Mouse (Mus musculus) stomach, embryonic 14.5 days (tissue): Measurements from ENCODE around the gene Hps3. TPM values are rescaled to one million over a fixed set of nuclear protein-coding genes. Genes with fewer than 3 reads are reported as not detected.
"Not testable (repeated sequence)": the region's sequence is repeated elsewhere in the genome, so short reads cannot be mapped to it uniquely, and the experiment has no call there.

ENCODE experiments used
- ATAC-seq: fragments of 200-750 bp; cut with Nextera tagmentation; 2 replicates; pipeline ENCODE4 v1.8.0; 2017; ENCODE audit warnings: low read depth, moderate TSS enrichment; ENCODE audit not compliant: insufficient number of reproducible peaks, insufficient read depth, low FRiP score
- H3K27ac ChIP-seq: fragments of 300-500 bp; sonication (generic); 2 replicates; pipeline ENCODE4 v1.5.1; 2014; ENCODE audit warnings: mild to moderate bottlenecking, low read length, moderate library complexity, mixed read lengths
- H3K27me3 ChIP-seq: fragments of 300-500 bp; sonication (generic); 2 replicates; pipeline ENCODE4 v1.6.1; 2014; ENCODE audit warnings: low read length, control low read depth, mixed read lengths; ENCODE audit not compliant: control insufficient read depth, insufficient read depth
- H3K36me3 ChIP-seq: fragments of 300-500 bp; sonication (generic); 2 replicates; pipeline ENCODE4 v1.6.1; 2014; ENCODE audit warnings: mild to moderate bottlenecking, control low read depth, low read length, moderate library complexity, mixed read lengths; ENCODE audit not compliant: control insufficient read depth, insufficient read depth
- H3K4me1 ChIP-seq: fragments of 300-500 bp; sonication (generic); 2 replicates; pipeline ENCODE4 v1.6.1; 2014; ENCODE audit warnings: low read length, control low read depth, mixed read lengths; ENCODE audit not compliant: control insufficient read depth, insufficient read depth
- H3K4me2 ChIP-seq: fragments of 300-500 bp; sonication (generic); replicated peaks from 2 replicates; pipeline ENCODE4 v1.6.1; 2014; ENCODE audit warnings: low read depth, low read length, control low read depth
- H3K4me3 ChIP-seq: fragments of 300-500 bp; sonication (generic); 2 replicates; pipeline ENCODE4 v1.5.1; 2014; ENCODE audit warnings: low read depth, low read length, control low read depth
- H3K9ac ChIP-seq: fragments of 300-500 bp; sonication (generic); replicated peaks from 2 replicates; pipeline ENCODE4 v1.6.1; 2014; ENCODE audit warnings: low read depth, mild to moderate bottlenecking, control low read depth, low read length, moderate library complexity, mixed read lengths
- H3K9me3 ChIP-seq: fragments of 300-500 bp; sonication (generic); 2 replicates; pipeline ENCODE4 v1.6.1; 2016; ENCODE audit warnings: low read depth, low read length, control low read depth; ENCODE audit not compliant: control insufficient read depth
- WGBS: fragments of 180-500 bp; shearing (Covaris S2); extraction: QIAGEN DNeasy Blood & Tissue Kit; methylation state at CpG from one replicate; pipeline ENCODE4 v1.1.7; 2014; 5-methylcytosine and 5-hydroxymethylcytosine counted together
- polyA plus RNA-seq: library from polyadenylated mRNA; unstranded; fragments of >200 nt; fragmentation: Nextera tagmentation; extraction: Ambion mirVana; gene quantifications from 2 replicates; pipeline ENCODE4 v1.2.1, GENCODE M21; 2014

Gene Hps3
- polyA plus RNA-seq, 1 experiment from 2014 or later: 11.6 TPM

DNA sequence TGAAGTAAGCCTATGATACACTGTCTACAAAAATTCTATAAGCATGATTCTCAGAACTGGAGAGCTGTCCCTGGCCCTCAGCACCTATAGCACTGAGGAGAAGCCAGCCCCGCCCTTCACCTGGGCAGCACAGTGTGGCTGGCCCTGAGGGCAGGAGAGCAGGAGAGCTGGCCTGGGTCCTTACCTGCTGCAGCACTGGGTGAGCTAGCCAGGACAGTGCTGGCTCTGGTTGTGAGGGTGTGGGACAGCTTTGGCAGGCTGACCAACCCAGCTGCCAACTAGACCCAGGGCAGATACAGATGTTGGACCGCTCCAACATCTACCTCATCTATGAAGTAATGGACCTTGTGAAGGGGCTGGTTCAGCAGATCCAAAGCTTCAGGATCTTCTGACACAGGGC lies 20.7 kb downstream of the Hps3 start:
- Histone ChIP-seq H3K9me3 (no peaks in the 10 kb centered on the region), H3K4me1 (no peaks in the 10 kb centered on the region), H3K4me2 (no peak overlapping the region), H3K27me3 (no peaks in the 10 kb centered on the region), H3K4me3 (no peak overlapping the region), H3K27ac (no peak overlapping the region), H3K36me3 (peaks cover 13% of the 10 kb centered on the region; the same call in 1 of the 2 replicates), H3K9ac (no peak overlapping the region)
- WGBS: 95% methylated on average over 2 of the region's 2 CpGs
- no peak; the same call in 1 of the 2 replicates for ATAC-seq

DNA sequence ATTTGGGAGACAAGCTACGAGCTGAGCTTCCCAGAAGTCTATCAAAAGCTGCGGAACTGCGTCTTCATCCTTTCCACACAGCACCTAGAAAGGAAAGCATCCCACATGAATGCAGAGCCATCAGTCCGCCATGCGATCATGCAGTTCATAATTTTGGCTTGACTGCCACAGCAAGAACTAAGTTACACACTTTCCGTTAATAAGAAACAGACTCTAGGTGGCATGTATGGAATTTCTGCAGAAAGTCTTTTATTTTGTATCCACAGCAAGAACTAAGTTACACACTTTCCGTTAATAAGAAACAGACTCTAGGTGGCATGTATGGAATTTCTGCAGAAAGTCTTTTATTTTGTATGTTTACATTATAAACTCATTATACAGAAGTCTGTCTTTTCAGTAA lies 24.2 kb downstream of the Hps3 start:
- H3K4me1 ChIP-seq, H3K9me3 ChIP-seq, H3K27me3 ChIP-seq, H3K4me3 ChIP-seq, ATAC-seq, H3K4me2 ChIP-seq, H3K9ac ChIP-seq, H3K27ac ChIP-seq: not testable (repeated sequence)
- WGBS: 67% methylated on average over 7 of the region's 7 CpGs
- H3K36me3 ChIP-seq: 0 out of 2 replicates have a peak, but pooled peaks cover 10% of the 10 kb centered on the region

GRCm38 (mm10) chr3:20010464-20010863 lies 24.7 kb downstream of the Hps3 start:
- 86% methylated on average over 9 of the region's 9 CpGs for WGBS
- Histone ChIP-seq H3K9ac (no peak overlapping the region), H3K4me3 (no peak overlapping the region), H3K4me2 (no peak overlapping the region), H3K27me3 (no peaks in the 10 kb centered on the region), H3K27ac (no peak overlapping the region), H3K36me3 (0 out of 2 replicates have a peak, but pooled peaks cover 10% of the 10 kb centered on the region), H3K9me3 (no peaks in the 10 kb centered on the region), H3K4me1 (no peaks in the 10 kb centered on the region)
- ATAC-seq: no peak

DNA sequence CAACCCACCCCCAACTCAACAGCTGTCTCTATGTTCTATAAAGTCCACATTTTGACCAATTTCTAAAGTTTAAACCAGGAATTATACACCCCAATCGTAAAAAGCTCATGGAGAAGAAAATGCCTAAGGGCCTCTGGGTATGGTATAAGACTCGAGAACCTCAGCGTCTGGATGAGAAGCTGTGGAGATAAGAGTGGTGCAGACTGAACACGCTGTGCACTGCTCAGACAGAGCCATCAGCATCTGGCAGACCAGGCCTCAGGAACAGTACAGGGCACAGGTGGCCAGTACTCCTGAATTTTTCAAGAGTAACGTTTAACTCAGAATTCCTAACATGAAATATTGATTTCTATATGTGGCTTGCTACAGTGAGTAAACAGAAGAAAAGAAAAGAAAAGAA lies 27.4 kb downstream of the Hps3 start:
- ATAC-seq: no peak
- Histone ChIP-seq H3K4me1 (no peaks in the 10 kb centered on the region), H3K9ac (no peak overlapping the region), H3K9me3 (no peaks in the 10 kb centered on the region), H3K36me3 (0 out of 2 replicates have a peak, but pooled peaks cover 2% of the 10 kb centered on the region), H3K4me3 (no peak overlapping the region), H3K4me2 (no peak overlapping the region), H3K27me3 (no peaks in the 10 kb centered on the region), H3K27ac (no peak overlapping the region)
- WGBS: 77% methylated on average over 5 of the region's 5 CpGs

GRCm38 (mm10) chr3:20007275-20007674 lies 27.8 kb downstream of the Hps3 start:
- H3K4me3 ChIP-seq: no peak overlapping the region
- H3K27me3 ChIP-seq: no peaks in the 10 kb centered on the region
- no peak overlapping the region for H3K4me2 ChIP-seq
- no peak for ATAC-seq
- H3K36me3 ChIP-seq: 0 out of 2 replicates have a peak, but pooled peaks cover 2% of the 10 kb centered on the region
- 88% methylated on average over 4 of the region's 4 CpGs for WGBS
- no peaks in the 10 kb centered on the region for H3K4me1 ChIP-seq
- no peak overlapping the region for H3K27ac ChIP-seq
- no peak overlapping the region for H3K9ac ChIP-seq
- no peaks in the 10 kb centered on the region for H3K9me3 ChIP-seq

- no peak overlapping the region for H3K27ac ChIP-seq
- WGBS: 73% methylated on average over 1 of the region's 1 CpGs
- no peak overlapping the region for H3K9ac ChIP-seq
- no peaks in the 10 kb centered on the region for H3K9me3 ChIP-seq
- H3K4me2 ChIP-seq: no peak overlapping the region
- H3K4me1 ChIP-seq: no peaks in the 10 kb centered on the region
- H3K4me3 ChIP-seq: no peak overlapping the region
- 0 out of 2 replicates have a peak, but pooled peaks cover 2% of the 10 kb centered on the region for H3K36me3 ChIP-seq
- H3K27me3 ChIP-seq: no peaks in the 10 kb centered on the region
- no peak for ATAC-seq
Observed at GRCm38 (mm10) chr3:20005611-20006010, 29.5 kb downstream of the Hps3 start.

DNA sequence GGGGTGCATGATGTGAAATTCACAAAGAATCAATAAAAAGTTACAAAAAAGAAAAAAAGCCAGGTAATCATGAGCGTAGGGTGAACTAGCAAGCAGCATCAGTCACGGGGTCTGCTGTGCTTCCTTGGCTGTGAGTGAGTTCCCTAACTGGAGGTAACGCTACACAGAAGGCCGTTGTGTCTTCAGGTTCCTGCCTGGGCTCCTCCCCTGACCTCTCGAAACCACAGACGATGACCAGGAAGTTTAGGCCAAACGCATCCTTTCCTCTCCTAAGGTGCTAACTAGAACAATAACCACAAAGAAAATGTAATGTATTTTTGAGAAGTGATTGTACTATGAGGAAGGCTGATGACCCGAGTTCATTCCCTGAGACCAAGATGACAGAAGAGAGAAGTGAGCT lies 30.7 kb downstream of the Hps3 start:
- H3K9ac ChIP-seq: no peak overlapping the region
- no peak for ATAC-seq
- no peaks in the 10 kb centered on the region for H3K9me3 ChIP-seq
- no peaks in the 10 kb centered on the region for H3K4me1 ChIP-seq
- WGBS: 84% methylated on average over 8 of the region's 8 CpGs
- 0 out of 2 replicates have a peak, but pooled peaks cover under 1% of the 10 kb centered on the region for H3K36me3 ChIP-seq
- H3K4me2 ChIP-seq: no peak overlapping the region
- no peaks in the 10 kb centered on the region for H3K27me3 ChIP-seq
- H3K27ac ChIP-seq: no peak overlapping the region
- H3K4me3 ChIP-seq: no peak overlapping the region

- Histone ChIP-seq H3K36me3 (no peaks in the 10 kb centered on the region), H3K9ac (no peak overlapping the region), H3K4me3 (no peak overlapping the region), H3K27me3 (no peaks in the 10 kb centered on the region), H3K9me3 (no peaks in the 10 kb centered on the region), H3K27ac (no peak overlapping the region), H3K4me1 (no peaks in the 10 kb centered on the region), H3K4me2 (no peak overlapping the region)
- WGBS: 77% methylated on average over 5 of the region's 5 CpGs
- ATAC-seq: no peak
Observed at GRCm38 (mm10) chr3:20002786-20003185, 32.3 kb downstream of the Hps3 start.

- ATAC-seq: no peak
- no peaks in the 10 kb centered on the region for H3K9me3 ChIP-seq
- H3K4me2 ChIP-seq: no peak overlapping the region
- 84% methylated on average over 4 of the region's 4 CpGs for WGBS
- H3K4me3 ChIP-seq: no peak overlapping the region
- no peak overlapping the region for H3K27ac ChIP-seq
- H3K36me3 ChIP-seq: no peaks in the 10 kb centered on the region
- H3K4me1 ChIP-seq: no peaks in the 10 kb centered on the region
- no peaks in the 10 kb centered on the region for H3K27me3 ChIP-seq
- H3K9ac ChIP-seq: no peak overlapping the region
Observed at GRCm38 (mm10) chr3:20000806-20001205, 34.3 kb downstream of the Hps3 start.
